Mouse (Mus musculus) stomach, embryonic 16.5 days (tissue): Measurements from ENCODE around the gene Epop. TPM values are rescaled to one million over a fixed set of nuclear protein-coding genes. Genes with fewer than 3 reads are reported as not detected.
A peak's percentile ranks its signal among the peaks of the same experiment; 100 is the strongest.

Experiments used
- ATAC-seq: fragments of 200-750 bp; cut with Nextera tagmentation; 2 replicates; pipeline ENCODE4 v1.8.0; 2017; ENCODE audit warnings: moderate number of reproducible peaks, moderate TSS enrichment; ENCODE audit not compliant: insufficient read depth, low FRiP score
- H3K27ac ChIP-seq: fragments of 300-500 bp; sonication (generic); 2 replicates; pipeline ENCODE4 v1.5.1; 2014; ENCODE audit warnings: low read length
- H3K27me3 ChIP-seq: fragments of 300-500 bp; sonication (generic); 2 replicates; pipeline ENCODE4 v1.6.1; 2014; ENCODE audit warnings: low read length, control low read depth, mixed read lengths; ENCODE audit not compliant: control insufficient read depth, insufficient read depth
- H3K36me3 ChIP-seq: fragments of 300-500 bp; sonication (generic); 2 replicates; pipeline ENCODE4 v1.6.1; 2014; ENCODE audit warnings: low read length; ENCODE audit not compliant: control insufficient read depth, insufficient read depth
- H3K4me1 ChIP-seq: fragments of 300-500 bp; sonication (generic); 2 replicates; pipeline ENCODE4 v1.6.1; 2014; ENCODE audit warnings: low read length, control low read depth, mixed read lengths; ENCODE audit not compliant: control insufficient read depth, insufficient read depth
- H3K4me2 ChIP-seq: fragments of 300-500 bp; sonication (generic); 2 replicates; pipeline ENCODE4 v1.6.1; 2014; ENCODE audit warnings: low read depth, low read length, mixed read lengths
- H3K4me3 ChIP-seq: fragments of 300-500 bp; sonication (generic); replicated peaks from 2 replicates; pipeline ENCODE4 v1.5.1; 2014; ENCODE audit warnings: mild to moderate bottlenecking, low read length
- H3K9ac ChIP-seq: fragments of 300-500 bp; sonication (generic); 2 replicates; pipeline ENCODE4 v1.6.1; 2014; ENCODE audit warnings: low read length
- H3K9me3 ChIP-seq: fragments of 300-500 bp; sonication (generic); replicated peaks from 2 replicates; pipeline ENCODE4 v1.6.1; 2016; ENCODE audit warnings: low read length, control low read depth; ENCODE audit not compliant: control insufficient read depth
- WGBS: fragments of 180-500 bp; shearing (Covaris S2); extraction: QIAGEN DNeasy Blood & Tissue Kit; methylation state at CpG from one replicate; pipeline ENCODE4 v1.1.7; 2014; 5-methylcytosine and 5-hydroxymethylcytosine counted together
- polyA plus RNA-seq: library from polyadenylated mRNA; unstranded; fragments of >200 nt; fragmentation: Nextera tagmentation; extraction: Ambion mirVana; gene quantifications from 2 replicates; pipeline ENCODE4 v1.2.1, GENCODE M21; 2015

Gene Epop
- polyA plus RNA-seq, 1 experiment from 2014 or later: 0.77 TPM

DNA sequence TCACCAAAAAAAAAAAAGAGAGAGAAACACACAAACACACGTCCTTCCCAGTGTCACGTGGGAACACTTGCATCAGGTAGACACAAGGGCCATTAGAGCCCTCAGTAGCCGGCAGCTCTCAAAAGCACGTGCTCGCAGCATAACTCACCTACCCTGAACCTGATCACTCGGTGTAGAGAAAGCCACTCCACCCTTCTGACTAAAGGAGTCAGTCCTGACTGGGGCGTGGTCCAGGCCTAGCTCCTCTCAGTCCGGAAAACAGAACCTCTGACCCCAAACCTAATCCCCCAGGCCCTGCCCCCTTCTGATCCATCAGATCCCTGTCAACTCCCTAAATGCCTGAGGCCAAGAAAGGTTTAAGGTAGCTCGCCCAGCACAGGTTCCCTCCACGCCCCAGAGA is 2.7 kb downstream of the Epop start:
- H3K9ac ChIP-seq: no peak overlapping the region
- WGBS: 26% methylated on average over 10 of the region's 10 CpGs
- no peak overlapping the region for H3K27ac ChIP-seq
- H3K27me3 ChIP-seq: peaks cover 56% of the 10 kb centered on the region
- H3K36me3 ChIP-seq: no peaks in the 10 kb centered on the region
- H3K4me3 ChIP-seq: no peak overlapping the region
- no peaks in the 10 kb centered on the region for H3K9me3 ChIP-seq
- peaks cover 10% of the 10 kb centered on the region; the same call in 1 of the 2 replicates for H3K4me1 ChIP-seq
- ATAC-seq: 0 out of 2 replicates have a peak, but pooled peaks have one; percentile 12
- H3K4me2 ChIP-seq: no peak overlapping the region

DNA sequence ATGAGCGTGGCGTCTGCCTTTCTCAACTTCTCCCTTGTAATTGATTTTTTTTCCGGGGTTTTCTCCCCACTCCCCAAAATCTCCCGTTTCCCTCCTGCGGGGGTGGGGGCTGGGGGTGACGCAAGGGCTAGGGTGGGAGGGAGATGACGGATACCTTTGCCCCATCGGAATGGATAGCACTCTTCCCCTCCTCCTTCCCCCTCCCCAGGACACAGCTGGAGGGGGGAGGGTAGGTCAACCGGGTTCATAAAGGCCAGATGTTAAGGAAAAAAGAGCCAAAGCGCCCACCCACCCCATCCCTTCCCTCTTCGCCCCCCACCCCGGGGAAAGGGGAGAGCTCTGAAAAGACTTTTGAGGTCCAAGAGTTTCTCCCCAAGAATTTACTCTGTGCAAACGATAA is 3.1 kb downstream of the Epop start:
- no peak overlapping the region for H3K27ac ChIP-seq
- WGBS: 14% methylated on average over 13 of the region's 13 CpGs
- no peaks in the 10 kb centered on the region for H3K9me3 ChIP-seq
- H3K36me3 ChIP-seq: no peaks in the 10 kb centered on the region
- peaks cover 51% of the 10 kb centered on the region for H3K27me3 ChIP-seq
- no peak for ATAC-seq
- H3K4me1 ChIP-seq: peaks cover 10% of the 10 kb centered on the region; the same call in 1 of the 2 replicates
- H3K4me3 ChIP-seq: no peak overlapping the region
- H3K4me2 ChIP-seq: no peak overlapping the region
- H3K9ac ChIP-seq: no peak overlapping the region

DNA sequence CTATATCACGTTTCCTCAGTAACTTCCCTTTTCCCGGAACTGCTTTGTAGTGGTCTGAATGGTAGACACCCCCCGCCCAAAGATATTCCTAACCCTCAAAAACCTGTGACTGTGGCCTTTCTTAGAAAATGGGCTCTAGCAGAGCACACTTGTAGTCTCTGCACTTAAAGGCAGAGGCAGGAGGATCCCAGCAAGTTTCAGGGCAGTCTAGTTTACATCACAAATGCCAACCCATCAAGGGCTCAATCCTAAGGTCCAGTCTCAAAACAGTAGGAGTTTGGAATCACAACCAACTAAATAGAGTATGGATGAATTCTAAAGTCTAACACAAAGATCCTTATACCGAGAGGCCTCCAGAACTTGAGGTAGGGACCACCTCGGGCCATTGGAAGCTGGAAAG is 4.0 kb downstream of the Epop start:
- H3K4me1 ChIP-seq: peaks cover 10% of the 10 kb centered on the region; the same call in 1 of the 2 replicates

DNA sequence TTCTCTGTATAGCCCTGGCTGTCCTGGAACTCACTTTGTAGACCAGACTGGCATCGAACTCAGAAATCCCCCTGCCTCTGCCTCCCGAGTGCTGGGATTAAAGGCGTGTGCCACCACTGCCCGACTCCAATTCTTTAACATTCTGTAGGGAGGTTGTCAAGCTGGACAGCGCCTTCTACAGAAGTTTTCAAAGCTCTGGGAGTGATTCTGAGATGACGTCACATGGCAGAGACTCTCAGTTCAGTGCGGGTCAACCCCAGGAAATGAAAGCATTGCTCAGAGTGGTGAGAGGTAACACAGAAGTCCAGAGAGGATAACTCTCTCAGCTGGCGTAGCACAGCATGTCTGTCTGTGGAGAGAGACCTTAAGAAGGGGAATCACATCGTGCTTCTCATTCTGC is 6.3 kb downstream of the Epop start:
- Histone ChIP-seq H3K9ac (no peak overlapping the region), H3K4me3 (no peak overlapping the region)
- ATAC-seq: no peak

More for the DNA sequence above, 4.0 kb downstream of the Epop start:
- Histone ChIP-seq H3K4me3 (no peak overlapping the region), H3K4me2 (no peak overlapping the region), H3K27me3 (peaks cover 44% of the 10 kb centered on the region), H3K9me3 (no peaks in the 10 kb centered on the region), H3K36me3 (no peaks in the 10 kb centered on the region), H3K27ac (no peak overlapping the region), H3K9ac (no peak overlapping the region)
- 79% methylated on average over 5 of the region's 5 CpGs for whole genome bisulfite sequencing
- ATAC-seq: no peak

DNA sequence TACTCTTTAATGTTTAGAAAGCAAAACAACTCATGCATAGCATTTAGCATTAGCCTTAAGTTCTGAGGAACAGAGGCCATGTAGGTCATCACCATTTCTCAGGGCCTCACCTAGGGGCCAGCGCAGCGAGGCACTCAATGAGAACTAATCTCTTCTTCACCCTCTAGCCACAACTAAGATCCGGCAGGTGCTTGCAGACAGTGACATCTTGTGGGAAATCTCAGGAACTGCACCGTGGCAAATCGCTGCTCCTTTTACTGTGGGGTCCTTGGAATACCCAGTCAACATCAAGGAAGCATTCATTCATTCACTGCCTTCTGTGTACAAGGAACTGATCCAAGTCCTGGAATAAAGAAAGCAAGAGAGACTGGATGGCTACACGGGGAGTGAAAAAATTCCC is 7.1 kb downstream of the Epop start:
- 3% methylated on average over 6 of the region's 6 CpGs for WGBS
- Histone ChIP-seq H3K4me3 (no peak overlapping the region), H3K27ac (no peak overlapping the region), H3K36me3 (no peaks in the 10 kb centered on the region), H3K9ac (no peak overlapping the region), H3K4me2 (no peak overlapping the region), H3K4me1 (0 out of 2 replicates have a peak, but pooled peaks cover 2% of the 10 kb centered on the region), H3K27me3 (peaks cover 32% of the 10 kb centered on the region), H3K9me3 (no peaks in the 10 kb centered on the region)
- 0 out of 2 replicates have a peak, but pooled peaks have one; percentile 30 for ATAC-seq

More for the DNA sequence above, 6.3 kb downstream of the Epop start:
- H3K36me3 ChIP-seq: no peaks in the 10 kb centered on the region
- WGBS: 55% methylated on average over 9 of the region's 9 CpGs
- peaks cover 9% of the 10 kb centered on the region; the same call in 1 of the 2 replicates for H3K4me1 ChIP-seq
- H3K27ac ChIP-seq: no peak overlapping the region
- H3K27me3 ChIP-seq: peaks cover 39% of the 10 kb centered on the region
- H3K9me3 ChIP-seq: no peaks in the 10 kb centered on the region
- no peak overlapping the region for H3K4me2 ChIP-seq

DNA sequence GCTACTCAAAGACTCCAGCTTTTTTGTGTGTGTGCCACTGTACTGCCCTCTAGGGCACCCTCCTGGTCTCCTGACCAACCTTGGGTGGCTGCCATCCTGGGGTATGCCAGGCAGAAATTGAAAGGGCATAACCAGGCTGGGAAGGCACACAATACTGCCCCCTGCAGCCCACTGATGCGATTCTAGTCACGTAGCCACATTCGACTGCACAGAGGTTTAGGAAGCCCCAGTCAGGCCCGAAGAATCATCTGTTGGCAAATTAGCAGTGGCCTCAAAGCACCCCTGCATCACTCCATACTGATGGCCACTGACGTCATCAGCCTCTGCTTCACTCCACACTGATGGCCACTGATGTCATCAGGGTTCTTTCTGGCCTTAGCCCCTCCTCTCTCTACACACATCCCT is 10.1 kb downstream of the Epop start:
- WGBS: 59% methylated on average over 5 of the region's 5 CpGs
- Histone ChIP-seq H3K9ac (no peak overlapping the region), H3K36me3 (no peaks in the 10 kb centered on the region), H3K27me3 (peaks cover 4% of the 10 kb centered on the region), H3K4me3 (no peak overlapping the region), H3K27ac (no peak overlapping the region), H3K4me1 (no peaks in the 10 kb centered on the region), H3K4me2 (no peak overlapping the region), H3K9me3 (no peaks in the 10 kb centered on the region)
- ATAC-seq: no peak

DNA sequence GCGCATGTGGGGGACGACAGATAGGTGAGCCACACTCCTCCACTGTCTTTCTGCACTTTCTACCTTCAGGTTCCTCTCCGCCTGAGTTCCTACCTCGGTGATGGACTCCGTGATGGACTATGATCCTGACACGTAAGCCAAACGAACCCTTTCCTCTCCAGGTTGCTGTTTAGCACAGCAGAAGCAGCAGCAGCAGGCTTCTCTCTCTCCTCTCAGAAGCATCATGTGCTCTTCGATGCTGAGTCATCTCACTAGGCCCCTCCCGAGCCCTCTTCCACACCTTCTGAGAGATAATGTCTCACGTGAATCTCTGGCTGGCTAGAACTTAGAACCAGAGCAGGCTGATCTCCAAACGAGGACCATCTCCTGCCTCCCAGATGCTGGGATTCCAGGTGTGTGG is 11.1 kb downstream of the Epop start:
- H3K9me3 ChIP-seq: no peaks in the 10 kb centered on the region
- H3K4me1 ChIP-seq: no peaks in the 10 kb centered on the region
- H3K4me3 ChIP-seq: no peak overlapping the region
- ATAC-seq: no peak
- H3K36me3 ChIP-seq: no peaks in the 10 kb centered on the region
- WGBS: 32% methylated on average over 11 of the region's 11 CpGs
- H3K27ac ChIP-seq: no peak overlapping the region
- H3K9ac ChIP-seq: no peak overlapping the region
- no peaks in the 10 kb centered on the region; the same call in 1 of the 2 replicates for H3K27me3 ChIP-seq
- no peak overlapping the region for H3K4me2 ChIP-seq

DNA sequence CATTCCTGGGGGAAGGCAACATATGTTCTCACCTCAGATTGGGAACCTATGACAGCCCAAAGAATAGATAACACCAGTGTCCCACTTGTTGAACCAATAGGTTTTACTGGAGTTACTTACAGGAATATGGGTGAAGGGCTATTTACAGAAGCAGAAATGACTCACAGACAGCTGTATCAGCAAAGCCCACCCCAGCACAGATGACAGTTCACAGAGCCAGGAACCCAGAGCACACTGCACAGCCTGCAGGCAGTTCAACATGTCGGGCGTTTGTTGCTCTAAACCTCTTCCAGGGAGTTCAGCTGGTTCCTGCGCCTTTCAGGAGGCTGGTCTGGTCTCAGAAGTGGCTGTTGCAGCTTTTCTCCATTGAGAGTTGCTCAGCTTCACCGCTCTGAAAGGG is 14.2 kb downstream of the Epop start:
- no peak for ATAC-seq
- H3K36me3 ChIP-seq: no peaks in the 10 kb centered on the region
- no peaks in the 10 kb centered on the region for H3K27me3 ChIP-seq
- no peaks in the 10 kb centered on the region for H3K4me1 ChIP-seq
- H3K27ac ChIP-seq: no peak overlapping the region
- no peak overlapping the region for H3K4me2 ChIP-seq
- H3K9me3 ChIP-seq: no peaks in the 10 kb centered on the region
- WGBS: 71% methylated on average over 4 of the region's 4 CpGs
- H3K9ac ChIP-seq: no peak overlapping the region
- H3K4me3 ChIP-seq: no peak overlapping the region

DNA sequence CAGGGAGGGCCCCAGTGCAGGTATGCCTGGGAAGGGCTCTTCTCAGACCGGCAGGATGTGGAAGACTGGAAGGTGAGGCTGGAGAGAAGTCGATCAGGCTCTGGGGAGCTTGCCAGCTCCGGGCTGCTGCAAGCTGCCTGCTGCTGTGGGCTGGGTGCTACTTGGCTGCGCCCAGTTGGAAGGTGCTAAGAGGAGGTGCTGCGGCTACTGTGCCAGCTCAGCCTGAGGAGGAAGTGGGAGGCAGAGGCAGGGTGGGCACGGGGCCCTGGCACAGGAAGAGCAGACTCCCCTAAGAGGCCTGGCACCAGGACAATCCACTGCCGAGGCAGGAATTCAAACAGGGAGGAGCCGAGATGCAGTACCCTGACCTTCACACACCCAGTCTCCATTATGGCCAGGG is 18.4 kb downstream of the Epop start:
- Histone ChIP-seq H3K9ac (no peak overlapping the region), H3K9me3 (no peaks in the 10 kb centered on the region), H3K27me3 (no peaks in the 10 kb centered on the region), H3K27ac (no peak overlapping the region), H3K4me2 (no peak overlapping the region), H3K36me3 (no peaks in the 10 kb centered on the region), H3K4me3 (no peak overlapping the region), H3K4me1 (no peaks in the 10 kb centered on the region)
- ATAC-seq: 0 out of 2 replicates have a peak, but pooled peaks have one; percentile 10
- 55% methylated on average over 8 of the region's 8 CpGs for WGBS
